8 mouse cellular contexts compared by ENCODE assay signal in genomic region chr6:122339047-122339647, GRCm38 (mm10). TPM values are rescaled to one million over a fixed set of nuclear protein-coding genes. Genes with fewer than 3 reads are reported as not detected.
DNase-seq lines count a peak whose midpoint lies in the region; ATAC-seq and TF ChIP-seq lines count a peak whose summit lies in the region.

No protein-coding gene starts in this region.

- peak; percentile 82 for ATAC-seq in heart, embryonic 12.5 days (ENCODE audit: insufficient number of reproducible peaks, low FRiP score)
- ATAC-seq in liver, embryonic 12.5 days, result peak; percentile 84

- TF ChIP-seq CTCF in embryonic fibroblast, embryonic 13.5 days (IDR thresholded peaks at IDR 0.05; ENCODE audit: borderline replicate concordance, insufficient read depth, low read length), result no peak

- 1% methylated on average over 37 of the region's 51 CpGs for WGBS in heart, embryonic 12.5 days
- WGBS in liver, embryonic 12.5 days (ENCODE audit: insufficient replicate concordance), result 1% methylated on average over 40 of the region's 51 CpGs

- peak; percentile 26; the same call in 1 of the 2 replicates for TF ChIP-seq POLR2A in embryonic fibroblast, embryonic 13.5 days (IDR thresholded peaks at IDR 0.05; ENCODE audit: low read depth, low read length)

- H3K4me2 ChIP-seq in heart, embryonic 12.5 days, result peak overlapping the region; percentile 72
- H3K4me2 ChIP-seq in liver, embryonic 12.5 days, result peak overlapping the region; percentile 93

- no peaks in the 10 kb centered on the region; the same call in none of the 2 replicates for H3K4me1 ChIP-seq in embryonic fibroblast, embryonic 13.5 days (ENCODE audit: control insufficient read depth, insufficient read depth, low read length)
- H3K4me1 ChIP-seq in heart, embryonic 12.5 days (replicated peaks), result peaks cover 29% of the 10 kb centered on the region
- peaks cover 38% of the 10 kb centered on the region for H3K4me1 ChIP-seq in liver, embryonic 12.5 days

- peak; percentile 87 for DNase-seq in CD4-positive, CD25-positive, alpha-beta regulatory T cell, adult 2 months (ENCODE audit: low read depth, low spot score)
- DNase-seq in brain, adult 2 months (ENCODE audit: low read depth, low spot score), result peak; percentile 82
- peak; percentile 81 for DNase-seq in kidney, postnatal 10 days
- DNase-seq in naive thymus-derived CD4-positive, alpha-beta T cell, adult 2 months (ENCODE audit: low read depth), result peak; percentile 83
- DNase-seq in splenic B cell, adult 2 months (ENCODE audit: low read depth, low spot score), result peak; percentile 72

- H3K9ac ChIP-seq in heart, embryonic 12.5 days, result peak overlapping the region; percentile 88
- peak overlapping the region; percentile 78 for H3K9ac ChIP-seq in liver, embryonic 12.5 days

- H3K4me3 ChIP-seq in embryonic fibroblast, embryonic 13.5 days (ENCODE audit: insufficient read depth, low read length), result peak overlapping the region; percentile 64
- peak overlapping the region; percentile 76 for H3K4me3 ChIP-seq in heart, embryonic 12.5 days
- peak overlapping the region; percentile 86 for H3K4me3 ChIP-seq in liver, embryonic 12.5 days

- no peaks in the 10 kb centered on the region for H3K27me3 ChIP-seq in heart, embryonic 12.5 days (replicated peaks)
- H3K27me3 ChIP-seq in liver, embryonic 12.5 days (replicated peaks), result no peaks in the 10 kb centered on the region
- H3K27me3 ChIP-seq in splenic B cell, adult 2 months (ENCODE audit: control insufficient read depth, insufficient read depth, low read length, poor library complexity, severe bottlenecking), result no peaks in the 10 kb centered on the region

- no peak overlapping the region for H3K27ac ChIP-seq in embryonic fibroblast, embryonic 13.5 days (ENCODE audit: insufficient read depth, low read length)
- H3K27ac ChIP-seq in heart, embryonic 12.5 days (ENCODE audit: poor library complexity, severe bottlenecking), result peak overlapping the region; percentile 93
- H3K27ac ChIP-seq in liver, embryonic 12.5 days, result peak overlapping the region; percentile 81

- no peaks in the 10 kb centered on the region for H3K9me3 ChIP-seq in heart, embryonic 12.5 days (replicated peaks)
- H3K9me3 ChIP-seq in liver, embryonic 12.5 days (replicated peaks), result no peaks in the 10 kb centered on the region

- H3K36me3 ChIP-seq in heart, embryonic 12.5 days, result peaks cover 16% of the 10 kb centered on the region
- H3K36me3 ChIP-seq in liver, embryonic 12.5 days, result peaks cover 12% of the 10 kb centered on the region
- peaks cover 2% of the 10 kb centered on the region; the same call in 1 of the 2 replicates for H3K36me3 ChIP-seq in splenic B cell, adult 2 months (ENCODE audit: control insufficient read depth, insufficient read depth, low read length, poor library complexity, severe bottlenecking)

RNA-seq across cellular contexts. Expression of gene Phc1, which starts 1.2 kb away (rescaled TPM):
- 20.3 and 32.0 TPM in 2 replicates for polyA plus RNA-seq in embryonic fibroblast, embryonic 13.5 days (2011; ENCODE audit: insufficient read length, low read depth, missing spikeins)
- 13.7 and 14.3 TPM in 2 replicates for polyA plus RNA-seq in heart, embryonic 12.5 days (2016; fragmentation: Nextera tagmentation; extraction: Ambion mirVana)
- 4.4 and 4.5 TPM in 2 replicates for polyA plus RNA-seq in liver, embryonic 12.5 days (2016; fragmentation: Nextera tagmentation; extraction: Ambion mirVana)

RNA-seq across cellular contexts. Expression of gene M6pr, which starts 30.6 kb away (rescaled TPM):
- 136 and 149 TPM in 2 replicates for polyA plus RNA-seq in embryonic fibroblast, embryonic 13.5 days (2011; ENCODE audit: insufficient read length, low read depth, missing spikeins)
- polyA plus RNA-seq in heart, embryonic 12.5 days (2016; fragmentation: Nextera tagmentation; extraction: Ambion mirVana), result 82.0 and 84.6 TPM in 2 replicates
- polyA plus RNA-seq in liver, embryonic 12.5 days (2016; fragmentation: Nextera tagmentation; extraction: Ambion mirVana), result 115 and 116 TPM in 2 replicates

RNA-seq across cellular contexts. Expression of gene Klrg1, which starts 56.5 kb away (rescaled TPM):
- polyA plus RNA-seq in embryonic fibroblast, embryonic 13.5 days (2011; ENCODE audit: insufficient read length, low read depth, missing spikeins), result not detected in 2 replicates
- polyA plus RNA-seq in heart, embryonic 12.5 days (2016; fragmentation: Nextera tagmentation; extraction: Ambion mirVana), result not detected in 2 replicates
- polyA plus RNA-seq in liver, embryonic 12.5 days (2016; fragmentation: Nextera tagmentation; extraction: Ambion mirVana), result not detected in 2 replicates
